Mouse (Mus musculus) MEL (cell line): ENCODE results near the gene Rorb. TPM values are rescaled to one million over a fixed set of nuclear protein-coding genes. Genes with fewer than 3 reads are reported as not detected.

ENCODE experiments used
- DNase-seq: peaks from one replicate; pipeline ENCODE4 v3.0.0; 2011; ENCODE audit warnings: low read depth, low spot score
- H3K27ac ChIP-seq: 2 replicates; pipeline ENCODE4 v1.5.1; 2012; ENCODE audit warnings: low read depth, mild to moderate bottlenecking, control low read depth, low read length, moderate library complexity; ENCODE audit not compliant: control insufficient read depth
- H3K27me3 ChIP-seq, 2 experiments: fragments of 150-350 bp in 1 of 2; sonication (generic) in 1 of 2; 2 replicates each; pipeline ENCODE4 v1.6.1; 2012; ENCODE audit warnings: low read length in 2 of 2, mild to moderate bottlenecking in 2 of 2, improper control_type of control experiment in 1 of 2, moderate library complexity in 1 of 2; ENCODE audit not compliant: insufficient read depth in 2 of 2, control insufficient read depth in 1 of 2
- H3K36me3 ChIP-seq, 2 experiments: 2 replicates each; pipeline ENCODE4 v1.6.1; 2012 to 2014; ENCODE audit warnings: low read length in 2 of 2, improper control_type of control experiment in 1 of 2, inconsistent platforms in 1 of 2, mild to moderate bottlenecking in 1 of 2; ENCODE audit not compliant: insufficient read depth in 2 of 2, control insufficient read depth in 1 of 2
- H3K4me1 ChIP-seq, 2 experiments: fragments of 150-350 bp in 1 of 2; sonication (generic) in 1 of 2; 2 replicates each; pipeline ENCODE4 v1.6.1; 2012; ENCODE audit warnings: low read length in 2 of 2, improper control_type of control experiment in 1 of 2, mild to moderate bottlenecking in 1 of 2; ENCODE audit not compliant: insufficient read depth in 2 of 2, control insufficient read depth in 1 of 2
- H3K4me3 ChIP-seq, 2 experiments: fragments of 150-350 bp in 1 of 2; sonication (generic) in 1 of 2; 2 replicates each; pipeline ENCODE4 v1.5.1; 2012; ENCODE audit warnings: low read depth in 2 of 2, low read length in 2 of 2, mild to moderate bottlenecking in 2 of 2, moderate library complexity in 2 of 2, control low read depth in 1 of 2, improper control_type of control experiment in 1 of 2; ENCODE audit not compliant: control insufficient read depth in 1 of 2, insufficient read depth in 1 of 2
- H3K79me2 ChIP-seq: 2 replicates; pipeline ENCODE4 v1.6.1; 2012; ENCODE audit warnings: mild to moderate bottlenecking, low read length, moderate library complexity; ENCODE audit not compliant: control insufficient read depth, poor library complexity, insufficient read depth
- H3K9ac ChIP-seq: 2 replicates; pipeline ENCODE4 v1.6.1; 2012; ENCODE audit warnings: low read depth, mild to moderate bottlenecking, control low read depth, low read length, moderate library complexity; ENCODE audit not compliant: control insufficient read depth, poor library complexity, severe bottlenecking
- H3K9me3 ChIP-seq: fragments of 150-350 bp; sonication (generic); replicated peaks from 2 replicates; pipeline ENCODE4 v1.6.1; 2012; ENCODE audit warnings: mild to moderate bottlenecking, low read length, improper control_type of control experiment, moderate library complexity; ENCODE audit not compliant: insufficient read depth
- CHD1 ChIP-seq: IDR thresholded peaks from 2 replicates; pipeline ENCODE4 v1.6.1; 2012; ENCODE audit warnings: low read depth, mild to moderate bottlenecking, inconsistent platforms, low read length, improper control_type of control experiment
- CHD2 ChIP-seq: IDR thresholded peaks from 2 replicates; pipeline ENCODE4 v1.6.1; 2011; ENCODE audit warnings: low read length, improper control_type of control experiment
- ELF1 ChIP-seq: IDR thresholded peaks from 2 replicates; pipeline ENCODE4 v1.6.1; 2014; ENCODE audit warnings: low read depth, mild to moderate bottlenecking, inconsistent platforms, low read length, improper control_type of control experiment, moderate library complexity
- ETS1 ChIP-seq: IDR thresholded peaks from 2 replicates; pipeline ENCODE4 v1.6.1; 2012; ENCODE audit warnings: low read depth, mild to moderate bottlenecking, inconsistent platforms, low read length, improper control_type of control experiment, moderate library complexity
- HCFC1 ChIP-seq: IDR thresholded peaks from 2 replicates; pipeline ENCODE4 v1.6.1; 2012; ENCODE audit warnings: low read depth, mild to moderate bottlenecking, inconsistent platforms, low read length, improper control_type of control experiment, moderate library complexity
- KAT2A ChIP-seq: conservative IDR thresholded peaks from 2 replicates; pipeline ENCODE4 v1.6.1; 2012; ENCODE audit warnings: low read depth, low read length, improper control_type of control experiment, inconsistent platforms
- MAFK ChIP-seq: IDR thresholded peaks from 2 replicates; pipeline ENCODE4 v1.6.1; 2011; ENCODE audit warnings: low read depth, mild to moderate bottlenecking, low read length, improper control_type of control experiment, borderline replicate concordance
- MXI1 ChIP-seq: IDR thresholded peaks from 2 replicates; pipeline ENCODE4 v1.6.1; 2011; ENCODE audit warnings: mild to moderate bottlenecking, low read depth, low read length, improper control_type of control experiment
- MYC ChIP-seq: IDR thresholded peaks from 2 replicates; pipeline ENCODE4 v1.6.1; 2011; ENCODE audit warnings: low read depth, mild to moderate bottlenecking, low read length, improper control_type of control experiment, moderate library complexity
- NRF1 ChIP-seq: IDR thresholded peaks from 2 replicates; pipeline ENCODE4 v1.6.1; 2014; ENCODE audit warnings: low read depth, mild to moderate bottlenecking, inconsistent platforms, low read length, improper control_type of control experiment, moderate library complexity; ENCODE audit not compliant: poor library complexity, insufficient read depth, severe bottlenecking
- POLR2AphosphoS2 ChIP-seq: IDR thresholded peaks from 2 replicates; pipeline ENCODE4 v1.6.1; 2011; ENCODE audit warnings: low read length, improper control_type of control experiment
- POLR2AphosphoS5 ChIP-seq: IDR thresholded peaks from 2 replicates; pipeline ENCODE4 v1.6.1; 2012; ENCODE audit warnings: low read depth, borderline replicate concordance, mild to moderate bottlenecking, inconsistent platforms, low read length, moderate library complexity, mixed read lengths
- RAD21 ChIP-seq: IDR thresholded peaks from 2 replicates; pipeline ENCODE4 v1.6.1; 2011; ENCODE audit warnings: mild to moderate bottlenecking, low read depth, low read length, improper control_type of control experiment
- SMC3 ChIP-seq: IDR thresholded peaks from 2 replicates; pipeline ENCODE4 v1.6.1; 2011; ENCODE audit warnings: low read depth, low read length, improper control_type of control experiment
- TAL1 ChIP-seq: IDR thresholded peaks from 2 replicates; pipeline ENCODE4 v1.6.1; 2012; ENCODE audit warnings: mild to moderate bottlenecking, inconsistent platforms, low read length, moderate library complexity, mixed read lengths
- TBP ChIP-seq: IDR thresholded peaks from 2 replicates; pipeline ENCODE4 v1.8.0; 2011; ENCODE audit warnings: low read depth, low read length, improper control_type of control experiment
- TCF12 ChIP-seq: IDR thresholded peaks from 2 replicates; pipeline ENCODE4 v1.6.1; 2014; ENCODE audit warnings: low read depth, mild to moderate bottlenecking, inconsistent platforms, low read length, improper control_type of control experiment, moderate library complexity
- ZKSCAN1 ChIP-seq: IDR thresholded peaks from 2 replicates; pipeline ENCODE4 v1.6.1; 2012; ENCODE audit warnings: low read depth, mild to moderate bottlenecking, inconsistent platforms, low read length, improper control_type of control experiment, moderate library complexity
- ZMIZ1 ChIP-seq: IDR thresholded peaks from 2 replicates; pipeline ENCODE4 v1.6.1; 2012; ENCODE audit warnings: low read depth, mild to moderate bottlenecking, inconsistent platforms, low read length, improper control_type of control experiment, moderate library complexity
- ZNF384 ChIP-seq: IDR thresholded peaks from 2 replicates; pipeline ENCODE4 v1.6.1; 2012; ENCODE audit warnings: low read depth, mild to moderate bottlenecking, inconsistent platforms, low read length, improper control_type of control experiment
- polyA plus RNA-seq, 2 experiments: library from polyadenylated mRNA; stranded (reverse) in 1 of 2; unstranded in 1 of 2; fragments of >175 nt in 1 of 2; fragments of >200 nt in 1 of 2; gene quantifications; 2 replicates each; pipeline versions ENCODE4 v1.2.1 to v1.2.4; 2012; ENCODE audit warnings: low replicate concordance in 2 of 2, low read depth in 1 of 2; ENCODE audit not compliant: insufficient read length in 2 of 2, insufficient read depth in 1 of 2, missing spikeins in 1 of 2
- total RNA-seq: library from RNA; depleted of rRNA; stranded (reverse); fragments of 300-350 nt; gene quantifications from 2 replicates; pipeline ENCODE4 v1.2.3, GENCODE M21; 2012

Rorb gene
- total and polyA plus RNA-seq, 3 experiments: not detected

GRCm38 (mm10) chr19:19111428-19112170, 603 bp upstream of the Rorb start:
- Histone ChIP-seq H3K4me3 (no peak overlapping the region), H3K36me3 (no peaks in the 10 kb centered on the region), H3K9me3 (no peaks in the 10 kb centered on the region), H3K27me3 (no peaks in the 10 kb centered on the region)
- no peak for DNase-seq
- TF ChIP-seq ELF1 (no peak), NRF1 (no peak), ZNF384 (no peak), POLR2AphosphoS2 (no peak), CHD2 (no peak), CHD1 (no peak), ZKSCAN1 (no peak), RAD21 (no peak), TCF12 (no peak), TAL1 (no peak), POLR2AphosphoS5 (no peak), KAT2A (no peak), MAFK (no peak), HCFC1 (no peak), TBP (no peak)
- TF ChIP-seq, all 39 proteins: peak for 0
- H3K4me1 ChIP-seq: no peaks in the 10 kb centered on the region
- H3K79me2 ChIP-seq: no peaks in the 10 kb centered on the region
- H3K9ac ChIP-seq: no peak overlapping the region
- no peak overlapping the region for H3K27ac ChIP-seq

GRCm38 (mm10) chr19:19110011-19110768, 806 bp downstream of the Rorb start:
- H3K36me3 ChIP-seq: no peaks in the 10 kb centered on the region
- no peaks in the 10 kb centered on the region for H3K9me3 ChIP-seq
- no peaks in the 10 kb centered on the region for H3K4me1 ChIP-seq
- H3K79me2 ChIP-seq: no peaks in the 10 kb centered on the region
- TF ChIP-seq SMC3: no peak
- TF ChIP-seq MYC: no peak
- TF ChIP-seq ZMIZ1: no peak
- TF ChIP-seq KAT2A: no peak
- TF ChIP-seq MXI1: no peak
- TF ChIP-seq ETS1: no peak
- DNase-seq: no peak
- H3K9ac ChIP-seq: no peak overlapping the region
- no peak overlapping the region for H3K27ac ChIP-seq
- no peaks in the 10 kb centered on the region for H3K27me3 ChIP-seq
- no peak overlapping the region for H3K4me3 ChIP-seq
